Mouse (Mus musculus): ENCODE results near the gene Rexo2.

DNA sequence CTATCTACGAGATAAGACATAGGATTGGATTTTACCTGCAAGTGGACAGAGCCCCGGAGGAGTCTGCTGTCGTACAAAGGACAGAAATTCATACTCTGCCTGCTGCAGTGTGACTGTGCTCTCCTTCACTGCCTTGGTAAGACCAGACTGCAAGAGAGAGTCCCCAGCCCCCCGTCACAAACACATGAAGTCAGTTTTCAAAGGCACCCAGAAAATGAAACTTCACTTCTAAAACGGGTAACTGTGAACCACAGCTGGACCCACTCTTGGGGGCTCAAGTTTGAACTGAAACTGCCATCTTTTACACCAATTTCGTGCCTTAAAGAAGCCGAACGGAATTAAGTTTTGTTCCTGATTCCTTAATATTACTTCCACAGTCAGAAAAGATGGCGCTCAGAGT, 6.1 kb downstream of the Rexo2 start:
- TF ChIP-seq GATA1 (IDR thresholded peaks at IDR 0.05; ENCODE audit: low read length) (no peak), TAL1 (IDR thresholded peaks at IDR 0.05; ENCODE audit: low read length) (no peak)
